Mouse (Mus musculus) olfactory bulb, adult 2 months (tissue): ENCODE measurements at regions not wholly inside any gene's neighbourhood (a gene's known extent, or its start where the extent isn't known, plus 50 kb on each side); places are given as distances from the start of the nearest gene placed in this dataset.

Experiments used
- CTCF ChIP-seq: fragments of 200-500 bp; IDR thresholded peaks from 2 replicates; pipeline ENCODE4 v1.5.1; 2012; ENCODE audit warnings: low read depth, mild to moderate bottlenecking, low read length, moderate library complexity; ENCODE audit not compliant: insufficient read depth
- POLR2A ChIP-seq: fragments of 200-500 bp; IDR thresholded peaks from 2 replicates; pipeline ENCODE4 v1.6.1; 2012; ENCODE audit warnings: mild to moderate bottlenecking, low read depth, low read length, moderate library complexity; ENCODE audit not compliant: insufficient read depth

DNA sequence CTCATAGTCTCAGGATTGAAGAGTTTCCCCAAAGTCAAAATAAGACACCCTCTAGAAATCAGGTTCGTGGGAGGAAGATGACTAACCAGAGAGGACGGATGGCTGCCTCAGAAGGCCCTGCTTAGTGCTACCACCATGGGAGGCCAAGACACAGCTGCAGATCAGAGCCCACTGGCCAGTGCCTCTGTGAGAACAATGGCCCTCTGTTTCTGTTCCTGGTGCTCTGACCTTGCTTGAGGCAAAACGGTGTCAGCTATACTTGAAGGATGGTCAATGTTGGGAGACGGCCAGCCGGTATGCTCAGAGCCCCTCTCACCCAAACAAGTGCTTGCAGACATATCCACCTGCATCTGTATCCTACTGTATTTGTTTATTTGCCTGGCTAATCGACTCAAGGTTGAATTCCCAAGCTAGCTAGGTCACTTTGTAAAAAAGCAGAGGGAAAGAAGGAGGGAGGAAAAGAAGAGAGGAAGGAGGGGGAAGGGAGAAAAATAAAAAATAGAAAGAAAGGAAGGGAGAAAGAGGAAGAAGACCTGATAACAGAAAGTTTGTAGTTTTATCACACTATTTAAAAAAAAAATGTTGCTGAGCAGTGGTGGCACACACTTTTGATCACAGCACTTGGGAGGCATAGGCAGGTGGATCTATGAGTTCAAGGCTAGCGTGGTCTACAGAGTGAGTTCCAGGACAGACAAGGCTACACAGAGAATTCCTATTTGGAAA is 112.7 kb downstream of the Fam204a start:
- TF ChIP-seq POLR2A (no peak), CTCF (no peak)
